Mouse (Mus musculus) embryonic facial prominence, embryonic 13.5 days (tissue): ENCODE results near the gene Naif1. TPM values are rescaled to one million over a fixed set of nuclear protein-coding genes. Genes with fewer than 3 reads are reported as not detected.

Experiments used
- ATAC-seq: fragments of 200-750 bp; cut with Nextera tagmentation; 2 replicates; pipeline ENCODE4 v1.8.0; 2017; ENCODE audit warnings: low read depth; ENCODE audit not compliant: insufficient number of reproducible peaks, insufficient read depth, low FRiP score, low TSS enrichment
- H3K27ac ChIP-seq: fragments of 300-500 bp; sonication (generic); 2 replicates; pipeline ENCODE4 v1.5.1; 2015; ENCODE audit warnings: moderate library complexity, mild to moderate bottlenecking, inconsistent platforms
- H3K27me3 ChIP-seq: fragments of 300-500 bp; sonication (generic); 2 replicates; pipeline ENCODE4 v1.6.1; 2015; ENCODE audit warnings: mild to moderate bottlenecking, inconsistent platforms
- H3K36me3 ChIP-seq: fragments of 300-500 bp; sonication (generic); 2 replicates; pipeline ENCODE4 v1.6.1; 2015; ENCODE audit warnings: mild to moderate bottlenecking, inconsistent platforms
- H3K4me1 ChIP-seq: fragments of 300-500 bp; sonication (generic); 2 replicates; pipeline ENCODE4 v1.6.1; 2015; ENCODE audit warnings: inconsistent platforms
- H3K4me2 ChIP-seq: fragments of 300-500 bp; sonication (generic); 2 replicates; pipeline ENCODE4 v1.6.1; 2015; ENCODE audit warnings: moderate library complexity, mild to moderate bottlenecking, inconsistent platforms
- H3K4me3 ChIP-seq: fragments of 300-500 bp; sonication (generic); 2 replicates; pipeline ENCODE4 v1.5.1; 2015; ENCODE audit warnings: mild to moderate bottlenecking, inconsistent platforms
- H3K9ac ChIP-seq: fragments of 300-500 bp; sonication (generic); 2 replicates; pipeline ENCODE4 v1.6.1; 2015; ENCODE audit warnings: mild to moderate bottlenecking, inconsistent platforms
- H3K9me3 ChIP-seq: fragments of 300-500 bp; sonication (generic); 2 replicates; pipeline ENCODE4 v1.6.1; 2016; ENCODE audit warnings: inconsistent platforms
- WGBS: fragments of 180-500 bp; shearing (Covaris S2); methylation state at CpG from one replicate; pipeline ENCODE4 v1.1.7; 2015; ENCODE audit warnings: mixed read lengths; 5-methylcytosine and 5-hydroxymethylcytosine counted together
- polyA plus RNA-seq: library from polyadenylated mRNA; unstranded; fragments of >200 nt; fragmentation: Nextera tagmentation; extraction: Ambion mirVana; gene quantifications from 2 replicates; pipeline ENCODE4 v1.2.1, GENCODE M21; 2015

Gene Naif1
- polyA plus RNA-seq, 1 experiment from 2014 or later: 6.3 TPM

DNA sequence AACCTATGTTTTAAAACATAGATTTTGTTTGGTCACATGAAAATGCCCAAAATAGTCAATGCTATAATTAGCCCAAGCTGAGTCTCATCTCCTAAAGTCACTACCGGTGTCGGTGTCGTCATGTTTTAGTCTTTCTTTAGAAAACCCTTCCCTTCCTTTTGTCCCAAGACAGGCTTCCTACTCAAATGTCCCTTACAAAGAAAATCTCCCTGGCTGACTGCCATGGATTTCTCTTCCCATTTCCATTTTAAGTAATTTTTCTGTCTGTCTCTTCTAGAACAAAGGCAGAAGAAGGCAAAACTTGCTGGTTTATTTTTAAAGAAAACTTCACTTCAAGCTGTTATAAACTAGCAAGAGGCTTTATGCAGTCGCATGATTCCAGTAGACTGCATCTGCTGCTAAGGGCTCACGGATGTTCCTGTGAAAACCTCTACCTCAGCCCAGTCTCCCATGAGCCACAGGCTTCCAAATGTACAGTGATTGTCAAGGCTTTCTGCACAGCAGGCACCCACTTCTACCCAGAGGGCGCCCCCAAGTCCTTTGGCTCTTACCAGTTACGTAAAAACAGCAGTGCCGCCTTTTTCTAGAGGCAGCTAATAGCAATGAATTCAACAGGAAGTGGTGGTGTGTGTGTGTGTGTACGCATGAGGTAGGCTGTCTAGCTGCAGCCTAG lies 2.9 kb upstream of the Naif1 start:
- Histone ChIP-seq H3K9ac (peak overlapping the region; percentile 17), H3K4me2 (peak overlapping the region; percentile 44; the same call in 1 of the 2 replicates), H3K27ac (peak overlapping the region; percentile 93), H3K36me3 (0 out of 2 replicates have a peak, but pooled peaks cover 6% of the 10 kb centered on the region), H3K27me3 (no peaks in the 10 kb centered on the region), H3K4me1 (peaks cover 41% of the 10 kb centered on the region), H3K4me3 (no peak overlapping the region), H3K9me3 (no peaks in the 10 kb centered on the region)
- no peak for ATAC-seq
- 45% methylated on average over 9 of the region's 9 CpGs for WGBS

DNA sequence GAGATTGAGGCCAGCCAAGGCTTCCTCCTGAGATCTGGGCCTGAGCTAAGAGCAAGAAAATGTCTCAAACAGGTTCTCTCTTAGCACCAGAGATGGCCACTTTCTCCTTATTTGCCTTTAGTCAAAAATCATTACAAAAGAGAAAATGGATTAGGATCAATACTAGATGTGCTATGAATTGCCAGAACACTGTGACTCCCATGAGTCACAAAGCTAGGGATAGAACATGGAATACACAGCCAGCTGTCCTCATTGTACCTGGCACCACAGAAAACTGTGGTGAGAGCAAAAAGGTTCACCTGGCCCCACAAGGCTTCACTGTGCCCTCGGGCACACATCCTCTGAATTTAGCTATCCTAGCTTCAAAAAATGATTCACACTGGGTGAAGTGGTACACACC lies 1.8 kb upstream of the Naif1 start:
- 0 out of 2 replicates have a peak, but pooled peaks cover 6% of the 10 kb centered on the region for H3K36me3 ChIP-seq
- no peak overlapping the region for H3K4me3 ChIP-seq
- H3K4me2 ChIP-seq: no peak overlapping the region
- H3K27ac ChIP-seq: 0 out of 2 replicates have a peak overlapping the region, but pooled peaks have one; percentile 33
- H3K4me1 ChIP-seq: peaks cover 51% of the 10 kb centered on the region
- H3K9me3 ChIP-seq: peaks cover 3% of the 10 kb centered on the region; the same call in 1 of the 2 replicates
- 94% methylated on average over 1 of the region's 1 CpGs for WGBS
- H3K27me3 ChIP-seq: no peaks in the 10 kb centered on the region
- ATAC-seq: no peak
- no peak overlapping the region for H3K9ac ChIP-seq

DNA sequence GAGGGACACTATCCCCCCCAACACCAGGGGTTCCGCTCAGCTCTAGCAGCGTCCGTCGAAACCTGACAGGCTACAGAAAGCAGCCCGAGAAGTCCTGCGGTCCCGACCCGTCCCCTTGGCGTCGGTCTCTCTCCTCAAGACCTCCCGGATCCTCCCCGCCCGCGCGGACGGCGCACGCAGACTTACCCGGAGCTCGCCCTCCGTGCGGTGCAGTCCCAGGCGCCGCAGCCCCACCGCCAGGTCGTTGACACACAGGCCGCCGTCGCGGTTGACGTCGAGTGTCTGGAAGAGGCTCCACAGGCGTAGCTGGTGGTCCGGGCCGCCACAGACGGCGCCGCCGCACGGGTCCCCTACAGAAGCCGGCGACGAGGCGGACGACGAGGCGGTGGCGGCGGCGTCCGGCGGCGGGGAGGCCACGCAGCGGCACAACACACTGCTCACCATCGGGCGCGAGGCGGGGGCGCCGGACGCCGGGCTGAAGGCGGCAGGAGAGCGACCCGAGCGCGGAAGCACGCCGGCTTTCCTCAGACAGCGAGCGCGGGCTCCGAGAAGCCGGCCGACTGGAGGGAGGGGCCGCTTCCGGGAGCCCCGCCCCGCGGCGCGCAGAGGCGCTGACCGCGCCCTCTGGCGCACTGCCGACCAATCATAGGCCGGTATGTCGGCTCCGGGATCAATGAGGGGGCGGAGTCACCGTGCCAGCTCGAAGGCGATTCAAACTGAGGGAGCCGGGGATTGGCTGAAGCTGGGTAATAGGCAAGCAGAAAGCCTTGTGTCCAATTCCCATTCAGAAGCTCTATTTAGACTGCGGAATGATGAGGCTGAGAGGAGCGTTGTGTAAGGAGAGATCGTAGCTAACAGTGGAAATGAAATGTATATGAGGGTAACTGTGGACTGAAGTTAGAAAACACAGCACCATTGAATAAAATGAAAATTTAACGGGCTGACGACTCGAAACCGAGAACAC lies 906 bp downstream of the Naif1 start, which contains the start of gene Slc25a25:
Gene Slc25a25 (minus strand): TSS at position 565 of the 964 bp plus-strand sequence.
- peak; percentile 77 for ATAC-seq
- peak within 1 kb of the TSS; percentile 96 for H3K27ac ChIP-seq
- peaks cover 3% of the 10 kb centered on the region; the same call in 1 of the 2 replicates for H3K9me3 ChIP-seq
- peak within 1 kb of the TSS; percentile 87 for H3K4me3 ChIP-seq
- peaks cover 17% of the 10 kb centered on the region for H3K36me3 ChIP-seq
- under 1% methylated on average over 101 of the region's 103 CpGs for WGBS
- H3K4me1 ChIP-seq: peaks cover 58% of the 10 kb centered on the region
- peak within 1 kb of the TSS; percentile 86 for H3K9ac ChIP-seq
- peak within 1 kb of the TSS; percentile 88 for H3K4me2 ChIP-seq
- no peaks in the 10 kb centered on the region for H3K27me3 ChIP-seq

DNA sequence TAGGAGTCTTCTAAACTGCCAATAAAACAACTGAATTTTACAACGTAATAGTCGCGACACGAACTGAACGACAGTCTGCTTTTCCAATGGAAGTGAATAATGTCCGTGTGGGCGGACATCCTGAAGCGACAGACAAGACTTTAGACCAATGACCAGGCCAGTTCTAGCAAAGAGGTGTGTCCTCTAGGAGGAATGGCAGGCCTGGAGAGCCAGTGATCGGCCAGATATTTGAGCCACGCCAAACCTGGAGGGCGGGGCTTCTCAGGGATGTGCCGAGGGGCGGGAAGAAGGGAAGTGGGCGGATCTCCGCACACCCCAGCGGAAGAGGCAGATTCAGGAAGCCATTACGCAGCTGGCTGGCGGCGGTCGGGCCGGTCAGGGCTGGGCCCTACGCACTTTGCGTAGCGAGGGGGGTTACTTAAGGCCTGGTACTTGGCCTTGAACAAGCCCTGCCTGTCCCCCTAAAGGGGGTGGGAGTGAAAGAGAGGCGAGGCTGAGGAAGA lies 1.7 kb downstream of the Naif1 start:
- under 1% methylated on average over 25 of the region's 25 CpGs for WGBS
- H3K27me3 ChIP-seq: no peaks in the 10 kb centered on the region
- H3K27ac ChIP-seq: peak overlapping the region; percentile 96
- H3K4me1 ChIP-seq: peaks cover 54% of the 10 kb centered on the region
- H3K9me3 ChIP-seq: peaks cover 3% of the 10 kb centered on the region; the same call in 1 of the 2 replicates
- H3K9ac ChIP-seq: peak overlapping the region; percentile 86
- peaks cover 19% of the 10 kb centered on the region for H3K36me3 ChIP-seq
- H3K4me2 ChIP-seq: peak overlapping the region; percentile 88
- peak; percentile 93 for ATAC-seq
- H3K4me3 ChIP-seq: peak overlapping the region; percentile 87

- WGBS: 95% methylated on average over 16 of the region's 16 CpGs
- H3K9ac ChIP-seq: peak overlapping the region; percentile 46; the same call in 1 of the 2 replicates
- no peak for ATAC-seq
- H3K27me3 ChIP-seq: no peaks in the 10 kb centered on the region
- peak overlapping the region; percentile 87 for H3K4me3 ChIP-seq
- H3K36me3 ChIP-seq: peaks cover 19% of the 10 kb centered on the region
- H3K9me3 ChIP-seq: peaks cover 3% of the 10 kb centered on the region; the same call in 1 of the 2 replicates
- H3K27ac ChIP-seq: peak overlapping the region; percentile 96
- peak overlapping the region; percentile 88 for H3K4me2 ChIP-seq
- peaks cover 48% of the 10 kb centered on the region for H3K4me1 ChIP-seq
Measured at GRCm38 (mm10) chr2:32452441-32452971, 2.2 kb downstream of the Naif1 start.

- Histone ChIP-seq H3K27me3 (no peaks in the 10 kb centered on the region), H3K9me3 (peaks cover 3% of the 10 kb centered on the region; the same call in 1 of the 2 replicates), H3K4me3 (no peak overlapping the region), H3K27ac (no peak overlapping the region), H3K4me1 (peaks cover 39% of the 10 kb centered on the region), H3K36me3 (peaks cover 19% of the 10 kb centered on the region), H3K9ac (no peak overlapping the region), H3K4me2 (no peak overlapping the region)
- WGBS: 83% methylated on average over 5 of the region's 5 CpGs
- ATAC-seq: no peak
Measured at GRCm38 (mm10) chr2:32453641-32454303, 3.5 kb downstream of the Naif1 start.

- Histone ChIP-seq H3K27ac (no peak overlapping the region), H3K4me1 (peaks cover 37% of the 10 kb centered on the region), H3K4me3 (no peak overlapping the region), H3K4me2 (no peak overlapping the region), H3K9ac (no peak overlapping the region), H3K27me3 (no peaks in the 10 kb centered on the region), H3K9me3 (peaks cover 3% of the 10 kb centered on the region; the same call in 1 of the 2 replicates), H3K36me3 (peaks cover 19% of the 10 kb centered on the region)
- WGBS: 87% methylated on average over 10 of the region's 10 CpGs
- no peak for ATAC-seq
Measured at GRCm38 (mm10) chr2:32454633-32455032, 4.4 kb downstream of the Naif1 start.

- Histone ChIP-seq H3K9ac (no peak overlapping the region), H3K9me3 (peaks cover 3% of the 10 kb centered on the region; the same call in 1 of the 2 replicates), H3K27ac (no peak overlapping the region), H3K4me2 (no peak overlapping the region), H3K4me1 (peaks cover 32% of the 10 kb centered on the region), H3K4me3 (no peak overlapping the region), H3K27me3 (no peaks in the 10 kb centered on the region), H3K36me3 (peaks cover 19% of the 10 kb centered on the region)
- 91% methylated on average over 8 of the region's 8 CpGs for WGBS
- no peak for ATAC-seq
Measured at GRCm38 (mm10) chr2:32455101-32455500, 4.8 kb downstream of the Naif1 start.

GRCm38 (mm10) chr2:32458300-32458699 lies 8.0 kb downstream of the Naif1 start:
- Histone ChIP-seq H3K9ac (no peak overlapping the region), H3K27me3 (no peaks in the 10 kb centered on the region), H3K27ac (no peak overlapping the region), H3K4me3 (no peak overlapping the region), H3K4me1 (peaks cover 16% of the 10 kb centered on the region), H3K4me2 (no peak overlapping the region), H3K36me3 (peaks cover 19% of the 10 kb centered on the region), H3K9me3 (no peaks in the 10 kb centered on the region)
- no peak for ATAC-seq
- WGBS: 83% methylated on average over 2 of the region's 2 CpGs

DNA sequence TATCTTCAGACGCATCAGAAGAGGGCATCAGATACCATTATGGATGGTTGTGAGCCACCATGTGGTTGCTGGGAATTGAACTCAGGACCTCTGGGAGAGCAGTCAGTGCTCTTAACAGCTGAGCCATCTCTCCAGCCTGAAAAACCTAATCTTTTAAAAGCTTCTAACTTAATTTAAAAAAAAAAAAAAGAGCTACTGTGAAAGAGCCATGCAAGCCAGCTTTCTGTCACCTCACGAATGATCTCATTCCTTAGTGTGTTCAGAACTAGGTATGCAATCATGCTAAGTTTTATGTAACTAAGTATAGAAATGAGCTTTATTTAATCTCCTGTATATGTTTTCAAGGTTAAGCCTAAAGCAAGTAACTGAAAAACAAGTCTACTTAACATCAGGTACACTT lies 9.4 kb downstream of the Naif1 start:
- Histone ChIP-seq H3K27ac (no peak overlapping the region), H3K36me3 (peaks cover 17% of the 10 kb centered on the region), H3K27me3 (no peaks in the 10 kb centered on the region), H3K4me2 (no peak overlapping the region), H3K4me1 (peaks cover 10% of the 10 kb centered on the region), H3K4me3 (no peak overlapping the region), H3K9ac (no peak overlapping the region), H3K9me3 (no peaks in the 10 kb centered on the region)
- no peak for ATAC-seq
- 96% methylated on average over 2 of the region's 2 CpGs for WGBS
